Mouse (Mus musculus): Measurements from ENCODE around the gene Izumo1. TPM values are rescaled to one million over a fixed set of nuclear protein-coding genes. Genes with fewer than 3 reads are reported as not detected.

The Izumo1 gene
- polyA plus RNA-seq (2015; fragmentation: Nextera tagmentation; extraction: Ambion mirVana) = 0.06 TPM in 1 of 2 replicates, not detected in the other

DNA sequence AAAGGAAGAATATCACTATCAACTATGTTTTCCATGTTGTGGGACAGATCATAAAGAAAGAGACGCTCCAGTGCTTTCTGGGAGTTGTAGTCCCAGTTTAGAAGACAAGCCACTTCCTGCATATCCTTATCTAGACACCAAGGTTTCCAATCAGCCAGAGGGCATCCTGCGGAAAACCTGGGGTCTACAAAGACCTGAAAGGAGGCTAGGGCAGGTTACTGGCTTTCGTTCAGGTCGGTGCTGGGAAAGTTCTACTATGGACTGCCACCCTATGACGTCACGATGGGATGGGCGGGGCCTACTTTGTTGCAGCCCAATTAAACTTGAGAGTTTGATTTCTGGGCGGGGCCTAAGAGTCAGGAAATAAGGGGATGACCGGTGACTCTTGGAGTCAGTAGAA is at the start of gene Izumo1:
Gene Izumo1, plus strand, starts transcription at position 369 of the 400 bp plus-strand sequence.

GRCm38 (mm10) chr7:45617042-45617695 is 4.4 kb upstream of the Izumo1 start, which contains the start of gene Fut1:
TSS of gene Fut1 (plus strand) at chr7:45617289.

DNA sequence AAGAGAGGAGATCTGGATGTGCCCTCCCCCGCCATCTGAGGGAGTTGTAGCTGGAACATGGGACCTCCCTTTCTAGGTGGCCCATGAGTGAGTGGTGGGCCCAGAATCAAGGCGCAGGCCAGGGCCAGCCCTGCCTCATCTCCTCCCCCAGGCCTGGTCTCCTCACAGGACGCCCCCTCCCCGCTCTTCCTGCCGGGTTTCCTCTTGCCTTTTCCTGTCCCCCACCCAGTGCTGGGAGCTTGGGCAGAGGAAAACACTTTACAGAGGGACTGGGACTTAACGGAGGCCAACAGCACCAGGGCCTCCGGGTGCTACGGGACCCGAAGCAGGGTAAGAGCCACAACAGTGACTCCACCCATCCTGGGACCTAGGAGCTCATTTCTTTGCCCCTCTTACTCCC is 5.7 kb downstream of the Izumo1 start, which contains the start of gene Rasip1:
Gene Rasip1, plus strand, starts transcription at position 228 of the 400 bp plus-strand sequence.

GRCm38 (mm10) chr7:45639561-45640027 is 18.0 kb downstream of the Izumo1 start, which contains the start of gene Mamstr:
TSS of gene Mamstr (plus strand) at chr7:45639977.

DNA sequence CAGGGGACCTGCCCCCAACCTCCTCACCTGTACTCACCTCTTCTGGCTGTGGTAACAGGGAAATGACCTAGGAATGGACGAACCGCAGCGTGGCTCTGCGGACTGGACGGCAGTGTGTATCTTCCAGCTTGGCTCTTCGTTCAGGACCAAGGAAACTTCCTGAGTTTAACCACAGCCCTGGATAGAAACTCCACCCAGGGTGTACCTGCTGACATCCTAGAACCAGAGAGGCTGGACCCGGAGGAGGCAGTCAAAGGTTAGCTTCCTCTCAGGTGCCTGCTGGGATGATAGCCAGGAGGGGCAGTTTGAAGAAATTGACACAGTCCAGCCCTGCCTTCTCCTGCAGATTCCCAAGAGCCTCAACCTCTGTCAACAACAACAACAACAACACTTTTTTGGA is 44.5 kb downstream of the Izumo1 start, which contains the start of gene Fut2:
Gene Fut2, minus strand, starts transcription at position 234 of the 400 bp plus-strand sequence.

Other genes with a start within 250 kb of the Izumo1 start
- gene Snrnp70, start 226.1 kb upstream of the Izumo1 start, polyA plus RNA-seq (2015; fragmentation: Nextera tagmentation; extraction: Ambion mirVana) = 126 and 132 TPM in 2 replicates
- gene Kcna7, start 216.2 kb upstream of the Izumo1 start, polyA plus RNA-seq (2015; fragmentation: Nextera tagmentation; extraction: Ambion mirVana) = 0.05 and 0.06 TPM in 2 replicates
- gene Ntf5, start 208.1 kb upstream of the Izumo1 start, polyA plus RNA-seq (2015; fragmentation: Nextera tagmentation; extraction: Ambion mirVana) = 1.1 and 1.4 TPM in 2 replicates
- gene Lhb, start 201.0 kb upstream of the Izumo1 start, polyA plus RNA-seq (2015; fragmentation: Nextera tagmentation; extraction: Ambion mirVana) = not detected in 2 replicates
- gene Gys1, start 187.0 kb upstream of the Izumo1 start, polyA plus RNA-seq (2015; fragmentation: Nextera tagmentation; extraction: Ambion mirVana) = 5.7 and 6.9 TPM in 2 replicates
- gene Ruvbl2, start 183.7 kb upstream of the Izumo1 start, polyA plus RNA-seq (2015; fragmentation: Nextera tagmentation; extraction: Ambion mirVana) = 97.6 and 107 TPM in 2 replicates
- 4,601 and 4,690 TPM in 2 replicates for gene Ftl1, start 161.9 kb upstream of the Izumo1 start, polyA plus RNA-seq (2015; fragmentation: Nextera tagmentation; extraction: Ambion mirVana)
- gene Bax, start 154.9 kb upstream of the Izumo1 start, polyA plus RNA-seq (2015; fragmentation: Nextera tagmentation; extraction: Ambion mirVana) = 119 TPM in 2 replicates
- gene Tulp2, start 139.9 kb upstream of the Izumo1 start, polyA plus RNA-seq (2015; fragmentation: Nextera tagmentation; extraction: Ambion mirVana) = 0.73 and 0.78 TPM in 2 replicates
- not detected in 2 replicates for gene Gm45808, start 135.0 kb upstream of the Izumo1 start, polyA plus RNA-seq (2015; fragmentation: Nextera tagmentation; extraction: Ambion mirVana)
- 2.0 and 2.8 TPM in 2 replicates for gene Dhdh, start 133.0 kb upstream of the Izumo1 start, polyA plus RNA-seq (2015; fragmentation: Nextera tagmentation; extraction: Ambion mirVana)
- 129 and 141 TPM in 2 replicates for gene Nucb1, start 111.4 kb upstream of the Izumo1 start, polyA plus RNA-seq (2015; fragmentation: Nextera tagmentation; extraction: Ambion mirVana)
- gene Ppp1r15a, start 95.5 kb upstream of the Izumo1 start, polyA plus RNA-seq (2015; fragmentation: Nextera tagmentation; extraction: Ambion mirVana) = 173 and 199 TPM in 2 replicates
- gene Plekha4, start 95.5 kb upstream of the Izumo1 start, polyA plus RNA-seq (2015; fragmentation: Nextera tagmentation; extraction: Ambion mirVana) = 1.6 and 2.5 TPM in 2 replicates
- 1.5 and 1.7 TPM in 2 replicates for gene Hsd17b14, start 66.9 kb upstream of the Izumo1 start, polyA plus RNA-seq (2015; fragmentation: Nextera tagmentation; extraction: Ambion mirVana)
- 47.3 and 52.6 TPM in 2 replicates for gene Bcat2, start 51.7 kb upstream of the Izumo1 start, polyA plus RNA-seq (2015; fragmentation: Nextera tagmentation; extraction: Ambion mirVana)
- gene Fgf21, start 6.3 kb upstream of the Izumo1 start, polyA plus RNA-seq (2015; fragmentation: Nextera tagmentation; extraction: Ambion mirVana) = 0.13 TPM in 1 of 2 replicates, not detected in the other
- not detected in 2 replicates for gene Fut1, start 4.5 kb upstream of the Izumo1 start, polyA plus RNA-seq (2015; fragmentation: Nextera tagmentation; extraction: Ambion mirVana)
- 7.4 and 9.0 TPM in 2 replicates for gene Rasip1, start 5.7 kb downstream of the Izumo1 start, polyA plus RNA-seq (2015; fragmentation: Nextera tagmentation; extraction: Ambion mirVana)
- gene Mamstr, start 18.2 kb downstream of the Izumo1 start, polyA plus RNA-seq (2015; fragmentation: Nextera tagmentation; extraction: Ambion mirVana) = 2.5 and 3.1 TPM in 2 replicates
- 0.10 and 0.32 TPM in 2 replicates for gene Fut2, start 44.6 kb downstream of the Izumo1 start, polyA plus RNA-seq (2015; fragmentation: Nextera tagmentation; extraction: Ambion mirVana)
- not detected in 2 replicates for gene Ntn5, start 62.2 kb downstream of the Izumo1 start, polyA plus RNA-seq (2015; fragmentation: Nextera tagmentation; extraction: Ambion mirVana)
- 0.10 TPM in 1 of 2 replicates, not detected in the other for gene Sec1, start 72.6 kb downstream of the Izumo1 start, polyA plus RNA-seq (2015; fragmentation: Nextera tagmentation; extraction: Ambion mirVana)
- 0.72 and 1.8 TPM in 2 replicates for gene Car11, start 78.0 kb downstream of the Izumo1 start, polyA plus RNA-seq (2015; fragmentation: Nextera tagmentation; extraction: Ambion mirVana)
- gene Dbp, start 83.3 kb downstream of the Izumo1 start, polyA plus RNA-seq (2015; fragmentation: Nextera tagmentation; extraction: Ambion mirVana) = 2.1 and 2.9 TPM in 2 replicates
- 888 and 898 TPM in 2 replicates for gene Rpl18, start 93.6 kb downstream of the Izumo1 start, polyA plus RNA-seq (2015; fragmentation: Nextera tagmentation; extraction: Ambion mirVana)
- gene Sphk2, start 96.2 kb downstream of the Izumo1 start, polyA plus RNA-seq (2015; fragmentation: Nextera tagmentation; extraction: Ambion mirVana) = 9.7 and 11.7 TPM in 2 replicates
- 0.29 and 0.65 TPM in 2 replicates for gene Fam83e, start 99.4 kb downstream of the Izumo1 start, polyA plus RNA-seq (2015; fragmentation: Nextera tagmentation; extraction: Ambion mirVana)
- gene Spaca4, start 104.0 kb downstream of the Izumo1 start, polyA plus RNA-seq (2015; fragmentation: Nextera tagmentation; extraction: Ambion mirVana) = not detected in 2 replicates
- 0.24 TPM in 1 of 2 replicates, not detected in the other for gene Lmtk3, start 161.9 kb downstream of the Izumo1 start, polyA plus RNA-seq (2015; fragmentation: Nextera tagmentation; extraction: Ambion mirVana)
- 0.42 and 0.79 TPM in 2 replicates for gene Sult2b1, start 162.9 kb downstream of the Izumo1 start, polyA plus RNA-seq (2015; fragmentation: Nextera tagmentation; extraction: Ambion mirVana)
- 36.4 and 37.5 TPM in 2 replicates for gene Cyth2, start 192.8 kb downstream of the Izumo1 start, polyA plus RNA-seq (2015; fragmentation: Nextera tagmentation; extraction: Ambion mirVana)
- gene Kcnj14, start 203.0 kb downstream of the Izumo1 start, polyA plus RNA-seq (2015; fragmentation: Nextera tagmentation; extraction: Ambion mirVana) = 0.18 and 0.21 TPM in 2 replicates
- 30.0 and 31.3 TPM in 2 replicates for gene Grwd1, start 209.1 kb downstream of the Izumo1 start, polyA plus RNA-seq (2015; fragmentation: Nextera tagmentation; extraction: Ambion mirVana)